Mouse (Mus musculus): ENCODE results near the gene Epn2.

DNA sequence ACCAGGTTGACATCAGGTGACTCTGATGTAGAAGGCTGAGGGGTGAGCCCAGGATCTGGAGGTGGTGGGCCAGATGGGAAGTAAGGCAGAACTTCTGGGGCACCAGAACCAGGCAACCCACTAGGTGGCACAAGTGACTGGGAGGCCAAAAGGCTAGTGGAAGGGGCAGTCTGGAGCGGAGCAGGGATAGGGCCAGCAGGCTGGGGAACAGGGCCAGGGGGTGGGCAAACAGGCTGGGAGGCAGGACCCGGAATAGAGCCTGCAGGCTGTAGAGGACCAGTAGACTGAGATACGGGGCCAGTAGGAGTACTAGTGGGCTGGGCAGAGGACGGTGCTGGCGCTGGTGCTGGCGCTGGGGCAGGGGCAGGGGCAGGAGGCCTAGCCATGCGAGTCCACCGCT is 89.6 kb downstream of the Epn2 start:
- TF ChIP-seq EP300 (IDR thresholded peaks at IDR 0.05; ENCODE audit: low read length) (no peak), CTCF (conservative IDR thresholded peaks at IDR 0.05 in 1 of 2, IDR thresholded peaks at IDR 0.05 in 1 of 2; ENCODE audit: low read depth in 2 of 2, low read length in 2 of 2) (no peak), MAX (IDR thresholded peaks at IDR 0.05; ENCODE audit: low read length) (no peak), ZC3H11A (IDR thresholded peaks at IDR 0.05; ENCODE audit: low read depth, low read length) (no peak), TCF12 (IDR thresholded peaks at IDR 0.05; ENCODE audit: low read depth, low read length) (no peak), PAX5 (IDR thresholded peaks at IDR 0.05; ENCODE audit: low read length) (no peak), USF1 (IDR thresholded peaks at IDR 0.05; ENCODE audit: low read depth, low read length) (no peak), POLR2A (IDR thresholded peaks at IDR 0.05; ENCODE audit: low read depth, low read length) (no peak), CHD1 (IDR thresholded peaks at IDR 0.05; ENCODE audit: low read depth, low read length) (no peak), HCFC1 (IDR thresholded peaks at IDR 0.05; ENCODE audit: low read depth, low read length) (no peak), GABPA (IDR thresholded peaks at IDR 0.05; ENCODE audit: insufficient replicate concordance, low read depth, low read length) (no peak), MYC (IDR thresholded peaks at IDR 0.05; ENCODE audit: low read depth, low read length) (no peak)

Measured in CH12.LX (cell line).